ENCODE assay signal across 7 mouse cellular contexts in genomic region chr4:140986711-140987395, GRCm38 (mm10). TPM values are rescaled to one million over a fixed set of nuclear protein-coding genes. Genes with fewer than 3 reads are reported as not detected.
A peak's percentile ranks its signal among the peaks of the same experiment; 100 is the strongest.
DNase-seq lines count a peak whose midpoint lies in the region; ATAC-seq and TF ChIP-seq lines count a peak whose summit lies in the region.

Atp13a2 (plus strand) TSS chr4:140986873.

- H3K36me3 ChIP-seq in embryonic facial prominence, embryonic 13.5 days, result 0 out of 2 replicates have a peak, but pooled peaks cover 2% of the 10 kb centered on the region
- H3K36me3 ChIP-seq in heart, adult 2 months (ENCODE audit: control insufficient read depth, insufficient read depth, low read length), result no peaks in the 10 kb centered on the region
- H3K36me3 ChIP-seq in limb, embryonic 13.5 days, result peaks cover 8% of the 10 kb centered on the region; the same call in 1 of the 2 replicates
- H3K36me3 ChIP-seq in midbrain, embryonic 16.5 days (ENCODE audit: control insufficient read depth, insufficient read depth, low read length), result no peaks in the 10 kb centered on the region

- H3K4me3 ChIP-seq in embryonic facial prominence, embryonic 13.5 days, result peak within 1 kb of the TSS; percentile 89
- H3K4me3 ChIP-seq in heart, adult 2 months, result peak within 1 kb of the TSS; percentile 88
- peak within 1 kb of the TSS; percentile 89 for H3K4me3 ChIP-seq in limb, embryonic 13.5 days
- H3K4me3 ChIP-seq in midbrain, embryonic 16.5 days (ENCODE audit: low read depth, low read length), result peak within 1 kb of the TSS; percentile 95

- no peaks in the 10 kb centered on the region for H3K27me3 ChIP-seq in embryonic facial prominence, embryonic 13.5 days
- no peaks in the 10 kb centered on the region for H3K27me3 ChIP-seq in heart, adult 2 months (ENCODE audit: control insufficient read depth, insufficient read depth, low read length)
- no peaks in the 10 kb centered on the region for H3K27me3 ChIP-seq in limb, embryonic 13.5 days
- no peaks in the 10 kb centered on the region for H3K27me3 ChIP-seq in midbrain, embryonic 16.5 days (ENCODE audit: control insufficient read depth, insufficient read depth, low read depth, low read length)

- H3K79me2 ChIP-seq in heart, adult 2 months (replicated peaks; ENCODE audit: control insufficient read depth, insufficient read depth, low read length), result no peaks in the 10 kb centered on the region; the same call in none of the 2 replicates

- peak within 1 kb of the TSS; percentile 89 for H3K4me2 ChIP-seq in embryonic facial prominence, embryonic 13.5 days
- peak within 1 kb of the TSS; percentile 89 for H3K4me2 ChIP-seq in limb, embryonic 13.5 days (replicated peaks)
- H3K4me2 ChIP-seq in midbrain, embryonic 16.5 days (ENCODE audit: low read length), result peak within 1 kb of the TSS; percentile 90

- TF ChIP-seq EP300 in heart, adult 2 months (IDR thresholded peaks at IDR 0.05; ENCODE audit: insufficient read depth, low read depth, low read length), result no peak

- peak within 1 kb of the TSS; percentile 33; the same call in 1 of the 2 replicates for H3K27ac ChIP-seq in embryonic facial prominence, embryonic 13.5 days
- peak within 1 kb of the TSS; percentile 70 for H3K27ac ChIP-seq in heart, adult 2 months
- no peak within 1 kb of the TSS for H3K27ac ChIP-seq in limb, embryonic 13.5 days
- peak within 1 kb of the TSS; percentile 84 for H3K27ac ChIP-seq in midbrain, embryonic 16.5 days (ENCODE audit: low read length)

- H3K9me3 ChIP-seq in embryonic facial prominence, embryonic 13.5 days, result no peaks in the 10 kb centered on the region
- no peaks in the 10 kb centered on the region; the same call in 1 of the 2 replicates for H3K9me3 ChIP-seq in limb, embryonic 13.5 days
- H3K9me3 ChIP-seq in midbrain, embryonic 16.5 days (replicated peaks; ENCODE audit: control insufficient read depth, low read length, poor library complexity, severe bottlenecking), result no peaks in the 10 kb centered on the region

- peak; percentile 94 to 97 for DNase-seq in adrenal gland, postnatal 36 days
- DNase-seq in heart, adult 2 months, result peak; percentile 93 to 97
- DNase-seq in kidney, adult 8-10 months, result peak; percentile 83 to 90
- DNase-seq in spleen, postnatal 10 days (ENCODE audit: low spot score in 2 of 2), result peak; percentile 86 to 94

- peaks cover 36% of the 10 kb centered on the region for H3K4me1 ChIP-seq in embryonic facial prominence, embryonic 13.5 days
- no peaks in the 10 kb centered on the region for H3K4me1 ChIP-seq in heart, adult 2 months (ENCODE audit: control insufficient read depth, insufficient read depth, low read length)
- peaks cover 36% of the 10 kb centered on the region for H3K4me1 ChIP-seq in limb, embryonic 13.5 days
- H3K4me1 ChIP-seq in midbrain, embryonic 16.5 days (ENCODE audit: control insufficient read depth, insufficient read depth, low read length), result peaks cover 31% of the 10 kb centered on the region

- WGBS in embryonic facial prominence, embryonic 13.5 days, result under 1% methylated on average over 54 of the region's 58 CpGs
- under 1% methylated on average over 57 of the region's 58 CpGs for WGBS in heart, adult 2 months
- under 1% methylated on average over 42 of the region's 58 CpGs for WGBS in limb, embryonic 13.5 days
- under 1% methylated on average over 44 of the region's 58 CpGs for WGBS in midbrain, embryonic 16.5 days

- intact Hi-C loops in heart, adult 2 months (cut with DNase I), result loop anchor here (2.0 kb wide), 2 partner anchors 26 to 44 kb away; partner anchors contain the start of gene Sdhb

- TF ChIP-seq POLR2A in heart, adult 2 months (IDR thresholded peaks at IDR 0.05; ENCODE audit: insufficient read depth, low read depth, low read length), result no peak; the same call in 1 of the 2 replicates

- peak within 1 kb of the TSS; percentile 89 for H3K9ac ChIP-seq in embryonic facial prominence, embryonic 13.5 days
- peak within 1 kb of the TSS; percentile 91 for H3K9ac ChIP-seq in heart, adult 2 months (ENCODE audit: low read depth, low read length)
- peak within 1 kb of the TSS; percentile 90 for H3K9ac ChIP-seq in limb, embryonic 13.5 days
- H3K9ac ChIP-seq in midbrain, embryonic 16.5 days (ENCODE audit: low read depth, low read length), result peak within 1 kb of the TSS; percentile 98

- TF ChIP-seq CTCF in heart, adult 2 months (IDR thresholded peaks at IDR 0.05), result peak; percentile 50

- peak; percentile 50; the same call in 1 of the 2 replicates for ATAC-seq in embryonic facial prominence, embryonic 13.5 days (ENCODE audit: insufficient number of reproducible peaks, insufficient read depth, low FRiP score, low TSS enrichment, low read depth)
- ATAC-seq in limb, embryonic 13.5 days (ENCODE audit: low FRiP score, low read depth), result peak; percentile 91
- peak; percentile 93 for ATAC-seq in midbrain, embryonic 16.5 days

RNA-seq across cellular contexts. Expression of gene Atp13a2, which starts in this region (rescaled TPM):
- total RNA-seq in adrenal gland, postnatal 36 days (2021), result 10 to 100 TPM; 33.3 to 34.2 TPM
- polyA plus RNA-seq in embryonic facial prominence, embryonic 13.5 days (2015; fragmentation: Nextera tagmentation; extraction: Ambion mirVana), result 38.9 and 40.2 TPM in 2 replicates
- 10 to 100 TPM; 15.1 to 17.7 TPM for total RNA-seq in heart, adult 2 months (2021)
- 30.4 and 34.8 TPM in 2 replicates for polyA plus RNA-seq in heart, adult 2 months (2012; rRNA removed)
- polyA plus RNA-seq in limb, embryonic 13.5 days (2015; fragmentation: Nextera tagmentation; extraction: Ambion mirVana), result 37.4 and 41.8 TPM in 2 replicates
- 174 and 190 TPM in 2 replicates for polyA plus RNA-seq in midbrain, embryonic 16.5 days (2015; fragmentation: Nextera tagmentation; extraction: Ambion mirVana)
